19 mouse cellular contexts compared by ENCODE assay signal in genomic region chr7:122437390-122437789, GRCm38 (mm10).
"Had no signal": no experiment of that assay in that cellular context is flagged by ENCODE, and none has a peak within 500 bp of the region (broad histone marks: within the 10 kb centered on the region; RNA-seq: fewer than 3 reads in every experiment).

No protein-coding gene starts in this region.

- H3K4me1 ChIP-seq: midbrain, embryonic 10.5 days; midbrain, embryonic 12.5 days; neural tube, embryonic 13.5 days had no signal

- ATAC-seq: midbrain, embryonic 16.5 days had no signal

- H3K4me3 ChIP-seq: midbrain, embryonic 10.5 days; midbrain, embryonic 12.5 days; myocyte; neural tube, embryonic 13.5 days; neural tube, embryonic 15.5 days had no signal

- H3K9ac ChIP-seq: lung, embryonic 14.5 days; midbrain, embryonic 12.5 days; neural tube, embryonic 13.5 days; neural tube, embryonic 15.5 days had no signal

- DNase-seq: lung, adult 18-20 months; lung, embryonic 14.5 days; lung, postnatal 10 days; lung, postnatal 4 days; midbrain, embryonic 14.5 days; retina, postnatal 1 day; right cerebral cortex, adult 18-20 months; right cerebral cortex, postnatal 25 days; right cerebral cortex, postnatal 4 days; spleen, adult 18-20 months; thymus, adult 18-20 months; thymus, postnatal 14 days; thymus, postnatal 36 days had no signal

- H3K27me3 ChIP-seq: midbrain, embryonic 12.5 days; neural tube, embryonic 13.5 days; neural tube, embryonic 15.5 days had no signal

- H3K27ac ChIP-seq: midbrain, embryonic 10.5 days; midbrain, embryonic 12.5 days; neural tube, embryonic 13.5 days; neural tube, embryonic 15.5 days had no signal

- H3K4me2 ChIP-seq: lung, embryonic 14.5 days; midbrain, embryonic 12.5 days; neural tube, embryonic 13.5 days; neural tube, embryonic 15.5 days had no signal

- H3K9me3 ChIP-seq: midbrain, embryonic 10.5 days; midbrain, embryonic 12.5 days; neural tube, embryonic 13.5 days; neural tube, embryonic 15.5 days had no signal

- H3K36me3 ChIP-seq: midbrain, embryonic 10.5 days; midbrain, embryonic 12.5 days; neural tube, embryonic 13.5 days; neural tube, embryonic 15.5 days had no signal
